Mouse (Mus musculus) forebrain, embryonic 13.5 days (tissue): ENCODE results near the gene B3gat2. TPM values are rescaled to one million over a fixed set of nuclear protein-coding genes. Genes with fewer than 3 reads are reported as not detected.

Experiments
- ATAC-seq: fragments of 200-750 bp; cut with Nextera tagmentation; 2 replicates; pipeline ENCODE4 v1.8.0; 2017
- H3K27ac ChIP-seq: fragments of 300-500 bp; sonication (generic); 2 replicates; pipeline ENCODE4 v1.5.1; 2015; ENCODE audit warnings: inconsistent platforms, mild to moderate bottlenecking, moderate library complexity
- H3K27me3 ChIP-seq: fragments of 300-500 bp; sonication (generic); 2 replicates; pipeline ENCODE4 v1.6.1; 2015; ENCODE audit warnings: mild to moderate bottlenecking, inconsistent platforms
- H3K36me3 ChIP-seq: fragments of 300-500 bp; sonication (generic); 2 replicates; pipeline ENCODE4 v1.6.1; 2015; ENCODE audit warnings: mild to moderate bottlenecking, inconsistent platforms; ENCODE audit not compliant: poor library complexity, severe bottlenecking
- H3K4me1 ChIP-seq: fragments of 300-500 bp; sonication (generic); 2 replicates; pipeline ENCODE4 v1.6.1; 2015; ENCODE audit warnings: inconsistent platforms
- H3K4me2 ChIP-seq: fragments of 300-500 bp; sonication (generic); 2 replicates; pipeline ENCODE4 v1.6.1; 2015; ENCODE audit warnings: inconsistent platforms, mild to moderate bottlenecking, moderate library complexity
- H3K4me3 ChIP-seq: fragments of 300-500 bp; sonication (generic); 2 replicates; pipeline ENCODE4 v1.5.1; 2015; ENCODE audit warnings: mild to moderate bottlenecking, inconsistent platforms
- H3K9ac ChIP-seq: fragments of 300-500 bp; sonication (generic); 2 replicates; pipeline ENCODE4 v1.6.1; 2015; ENCODE audit warnings: mild to moderate bottlenecking, inconsistent platforms
- H3K9me3 ChIP-seq: fragments of 300-500 bp; sonication (generic); replicated peaks from 2 replicates; pipeline ENCODE4 v1.6.1; 2016; ENCODE audit warnings: inconsistent platforms
- WGBS: fragments of 180-500 bp; shearing (Covaris S2); methylation state at CpG from one replicate; pipeline ENCODE4 v1.1.7; 2015; 5-methylcytosine and 5-hydroxymethylcytosine counted together
- polyA plus RNA-seq: library from polyadenylated mRNA; unstranded; fragments of >200 nt; fragmentation: Nextera tagmentation; extraction: Ambion mirVana; gene quantifications from 2 replicates; pipeline ENCODE4 v1.2.1, GENCODE M21; 2015

B3gat2 gene
- polyA plus RNA-seq, 1 experiment from 2014 or later = 7.1 TPM

DNA sequence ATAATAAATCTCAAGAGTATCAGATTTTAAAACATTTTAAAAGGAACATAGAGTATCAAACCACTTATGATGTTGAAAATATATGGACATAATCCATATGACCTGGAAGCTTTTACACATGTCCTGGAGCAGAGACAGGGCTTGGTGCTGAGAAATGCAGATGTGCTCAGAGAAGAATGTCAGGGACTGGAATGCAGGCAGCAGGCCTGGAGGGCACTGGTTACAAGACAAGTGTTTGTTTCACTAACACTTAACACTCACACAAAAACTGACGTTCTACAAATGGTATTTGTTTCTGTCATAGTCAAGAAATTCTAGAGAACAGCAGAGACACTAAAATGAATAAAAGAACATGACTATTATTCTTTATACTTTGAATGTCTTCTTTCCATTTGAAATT is 130.5 kb downstream of the B3gat2 start:
- no peaks in the 10 kb centered on the region for H3K4me1 ChIP-seq
- no peaks in the 10 kb centered on the region for H3K36me3 ChIP-seq
- no peak overlapping the region for H3K9ac ChIP-seq
- H3K4me3 ChIP-seq = no peak overlapping the region
- no peak for ATAC-seq
- no peaks in the 10 kb centered on the region for H3K9me3 ChIP-seq
- no peak overlapping the region for H3K4me2 ChIP-seq
- 63% methylated on average over 1 of the region's 1 CpGs for WGBS
- no peaks in the 10 kb centered on the region for H3K27me3 ChIP-seq
- no peak overlapping the region for H3K27ac ChIP-seq

Other genes with a start within 250 kb of the B3gat2 start
- 36.4 and 45.0 TPM in 2 replicates for gene Smap1, start 160.6 kb downstream of the B3gat2 start, polyA plus RNA-seq
- 109 and 133 TPM in 2 replicates for gene Sdhaf4, start 243.9 kb downstream of the B3gat2 start, polyA plus RNA-seq